32 mouse cellular contexts compared by ENCODE assay signal in genomic region chr13:55413333-55413732, GRCm38 (mm10). TPM values are rescaled to one million over a fixed set of nuclear protein-coding genes. Genes with fewer than 3 reads are reported as not detected.
A peak's percentile ranks its signal among the peaks of the same experiment; 100 is the strongest.
DNase-seq lines count a peak whose midpoint lies in the region; ATAC-seq and TF ChIP-seq lines count a peak whose summit lies in the region.
"Had no signal": no experiment of that assay in that cellular context is flagged by ENCODE, and none has a peak within 500 bp of the region (broad histone marks: within the 10 kb centered on the region; RNA-seq: fewer than 3 reads in every experiment).

No protein-coding gene starts in this region.

- intact Hi-C loops in heart, postnatal 25 days (cut with DNase I) = no loop called here

- DNase-seq in heart, postnatal 25 days (ENCODE audit: low spot score) = no peak
- DNase-seq in liver = no peak
- peak; percentile 80 for DNase-seq in MEL-GATA-1-ER (ENCODE audit: extremely low read depth, low read depth)
- no peak for DNase-seq in lung, adult 2 months
- no peak for DNase-seq in layer of hippocampus, adult 18-20 months (ENCODE audit: low spot score in 2 of 2)
- DNase-seq: adrenal gland, postnatal 10 days; cerebellum, adult 2 months; cerebellum, postnatal 36 days; gastrocnemius, adult 2 months; layer of hippocampus, postnatal 36 days; lung, postnatal 36 days; right cerebral cortex, postnatal 14 days; spleen, adult 18-20 months; thymus, postnatal 36 days had no signal

- H3K27me3 ChIP-seq in heart, embryonic 11.5 days (ENCODE audit: control insufficient read depth, insufficient read depth, low read length) = peaks cover 60% of the 10 kb centered on the region
- H3K27me3 ChIP-seq in liver, embryonic 15.5 days = peaks cover 79% of the 10 kb centered on the region
- peaks cover 77% of the 10 kb centered on the region for H3K27me3 ChIP-seq in megakaryocyte, embryonic 14.5 days (replicated peaks)

- H3K36me3 ChIP-seq in heart, embryonic 11.5 days (ENCODE audit: control insufficient read depth, insufficient read depth, low read length) = no peaks in the 10 kb centered on the region
- H3K36me3 ChIP-seq in liver, embryonic 15.5 days (replicated peaks) = no peaks in the 10 kb centered on the region
- no peaks in the 10 kb centered on the region for H3K36me3 ChIP-seq in megakaryocyte, embryonic 14.5 days (replicated peaks; ENCODE audit: low read length)
- H3K36me3 ChIP-seq: embryonic facial prominence, embryonic 15.5 days; heart, embryonic 10.5 days; lung, embryonic 15.5 days; midbrain, embryonic 13.5 days had no signal

- 61% methylated on average over 12 of the region's 12 CpGs for WGBS in heart, embryonic 11.5 days (ENCODE audit: insufficient replicate concordance)
- WGBS in liver, embryonic 15.5 days (ENCODE audit: insufficient replicate concordance) = 22% methylated on average over 12 of the region's 12 CpGs
- whole genome bisulfite sequencing in lung, adult 2 months = 63% methylated on average over 12 of the region's 12 CpGs

- H3K4me3 ChIP-seq in heart, embryonic 11.5 days (ENCODE audit: low read depth, low read length) = no peak overlapping the region
- no peak overlapping the region for H3K4me3 ChIP-seq in liver, embryonic 15.5 days (replicated peaks)
- H3K4me3 ChIP-seq in megakaryocyte, embryonic 14.5 days (replicated peaks) = peak overlapping the region; percentile 83
- H3K4me3 ChIP-seq in lung, adult 2 months (replicated peaks; ENCODE audit: extremely low read depth, low read depth, low read length) = no peak overlapping the region
- H3K4me3 ChIP-seq: embryonic facial prominence, embryonic 15.5 days; gastrocnemius, adult 2 months; heart, embryonic 10.5 days; layer of hippocampus, adult 2 months; lung, embryonic 15.5 days; midbrain, embryonic 13.5 days had no signal

- no peak for TF ChIP-seq POLR2A in lung, adult 2 months (IDR thresholded peaks at IDR 0.05; ENCODE audit: borderline replicate concordance, extremely low read depth, low read depth, low read length)

- H3K27ac ChIP-seq in heart, embryonic 11.5 days (ENCODE audit: low read depth, low read length) = no peak overlapping the region
- no peak overlapping the region for H3K27ac ChIP-seq in liver, embryonic 15.5 days (replicated peaks)
- H3K27ac ChIP-seq: embryonic facial prominence, embryonic 15.5 days; gastrocnemius, adult 2 months; heart, embryonic 10.5 days; hindbrain, postnatal 0 days; kidney, postnatal 0 days; layer of hippocampus, adult 2 months; lung, embryonic 15.5 days; midbrain, embryonic 13.5 days had no signal

- no peak overlapping the region for H3K4me2 ChIP-seq in heart, embryonic 11.5 days
- no peak overlapping the region for H3K4me2 ChIP-seq in liver, embryonic 15.5 days
- H3K4me2 ChIP-seq: embryonic facial prominence, embryonic 15.5 days; lung, embryonic 15.5 days; midbrain, embryonic 13.5 days had no signal

- no peak for TF ChIP-seq CTCF in lung, adult 2 months (IDR thresholded peaks at IDR 0.05; ENCODE audit: insufficient read depth, low read length)

- no peaks in the 10 kb centered on the region for H3K4me1 ChIP-seq in heart, embryonic 11.5 days (ENCODE audit: control insufficient read depth, insufficient read depth, low read length)
- H3K4me1 ChIP-seq in liver, embryonic 15.5 days (replicated peaks) = peaks cover 19% of the 10 kb centered on the region
- H3K4me1 ChIP-seq in megakaryocyte, embryonic 14.5 days = peaks cover 34% of the 10 kb centered on the region
- peaks cover 2% of the 10 kb centered on the region; the same call in 1 of the 2 replicates for H3K4me1 ChIP-seq in lung, adult 2 months (ENCODE audit: control insufficient read depth, insufficient read depth, low read length)

- no peaks in the 10 kb centered on the region for H3K9me3 ChIP-seq in heart, embryonic 11.5 days (replicated peaks; ENCODE audit: control insufficient read depth, low read length)
- H3K9me3 ChIP-seq in liver, embryonic 15.5 days (replicated peaks) = no peaks in the 10 kb centered on the region
- peaks cover 9% of the 10 kb centered on the region; the same call in 1 of the 2 replicates for H3K9me3 ChIP-seq in megakaryocyte, embryonic 14.5 days
- H3K9me3 ChIP-seq: embryonic facial prominence, embryonic 15.5 days; heart, embryonic 10.5 days; lung, embryonic 15.5 days; midbrain, embryonic 13.5 days had no signal

- ATAC-seq in heart, embryonic 11.5 days (replicated peaks; ENCODE audit: insufficient number of reproducible peaks, low FRiP score, low TSS enrichment) = 0 out of 2 replicates have a peak, but pooled peaks have one; percentile 37
- peak; percentile 26; the same call in 1 of the 2 replicates for ATAC-seq in liver, embryonic 15.5 days (ENCODE audit: insufficient read depth)
- ATAC-seq: activated CD4-positive, CD25-positive, alpha-beta regulatory T cell, adult 4 months; CD4-positive, CD25-positive, alpha-beta regulatory T cell, adult 4 months; forebrain, embryonic 14.5 days; hindbrain, postnatal 0 days; intestine, embryonic 16.5 days; midbrain, embryonic 13.5 days had no signal

- no peak overlapping the region for H3K9ac ChIP-seq in heart, embryonic 11.5 days (ENCODE audit: low read depth, low read length)
- no peak overlapping the region for H3K9ac ChIP-seq in liver, embryonic 15.5 days
- H3K9ac ChIP-seq: embryonic facial prominence, embryonic 15.5 days; lung, embryonic 15.5 days; midbrain, embryonic 13.5 days had no signal

RNA-seq across cellular contexts. Expression of gene Pfn3, which starts 1.7 kb away (rescaled TPM):
- polyA plus RNA-seq in heart, embryonic 11.5 days (2014; fragmentation: Nextera tagmentation; extraction: Ambion mirVana) = not detected in 2 replicates
- total RNA-seq in heart, postnatal 25 days (2021) = not detected
- polyA plus RNA-seq in liver, embryonic 15.5 days (2015; fragmentation: Nextera tagmentation; extraction: Ambion mirVana) = not detected in 2 replicates
- not detected in 2 replicates for polyA plus RNA-seq in megakaryocyte, embryonic 14.5 days (2012; ENCODE audit: insufficient read depth, low replicate concordance)
- not detected in 2 replicates for polyA plus RNA-seq in lung, adult 2 months (2012; rRNA removed)
- under 1 TPM in 1 of 2 experiments, not detected in 1; 0.68 TPM for total RNA-seq in layer of hippocampus, adult 18-20 months (2021)
- total RNA-seq: adrenal gland, postnatal 10 days; gastrocnemius, adult 2 months; layer of hippocampus, adult 2 months; layer of hippocampus, postnatal 36 days had no signal
- polyA plus RNA-seq: activated CD4-positive, CD25-positive, alpha-beta regulatory T cell, adult 4 months; CD4-positive, CD25-positive, alpha-beta regulatory T cell, adult 4 months; cerebellum, adult 2 months; embryonic facial prominence, embryonic 15.5 days; heart, embryonic 10.5 days; heart, postnatal 0 days; hindbrain, embryonic 11.5 days; intestine, embryonic 16.5 days; kidney, postnatal 0 days; lung, embryonic 15.5 days; midbrain, embryonic 13.5 days; neural tube, embryonic 11.5 days had no signal

RNA-seq across cellular contexts. Expression of gene F12, which starts 13.3 kb away (rescaled TPM):
- polyA plus RNA-seq in heart, embryonic 11.5 days (2014; fragmentation: Nextera tagmentation; extraction: Ambion mirVana) = 0.42 and 1.5 TPM in 2 replicates
- total RNA-seq in heart, postnatal 25 days (2021) = not detected
- polyA plus RNA-seq in liver, embryonic 15.5 days (2015; fragmentation: Nextera tagmentation; extraction: Ambion mirVana) = 118 and 151 TPM in 2 replicates
- 0.54 TPM in 1 of 2 replicates, not detected in the other for polyA plus RNA-seq in megakaryocyte, embryonic 14.5 days (2012; ENCODE audit: insufficient read depth, low replicate concordance)
- 0.19 and 0.36 TPM in 2 replicates for polyA plus RNA-seq in lung, adult 2 months (2012; rRNA removed)
- under 1 TPM; 0.32 to 0.36 TPM for total RNA-seq in layer of hippocampus, adult 18-20 months (2021)
- total RNA-seq: gastrocnemius, adult 2 months; hindbrain, postnatal 0 days had no signal
- polyA plus RNA-seq: activated CD4-positive, CD25-positive, alpha-beta regulatory T cell, adult 4 months; CD4-positive, CD25-positive, alpha-beta regulatory T cell, adult 4 months; forebrain, embryonic 14.5 days; heart, postnatal 0 days; hindbrain, embryonic 11.5 days; midbrain, embryonic 13.5 days; neural tube, embryonic 11.5 days had no signal

RNA-seq across cellular contexts. Expression of gene Slc34a1, which starts 15.3 kb away (rescaled TPM):
- polyA plus RNA-seq in heart, embryonic 11.5 days (2014; fragmentation: Nextera tagmentation; extraction: Ambion mirVana) = not detected in 2 replicates
- total RNA-seq in heart, postnatal 25 days (2021) = not detected
- polyA plus RNA-seq in liver, embryonic 15.5 days (2015; fragmentation: Nextera tagmentation; extraction: Ambion mirVana) = not detected in 2 replicates
- not detected in 2 replicates for polyA plus RNA-seq in megakaryocyte, embryonic 14.5 days (2012; ENCODE audit: insufficient read depth, low replicate concordance)
- 0.28 and 1.7 TPM in 2 replicates for polyA plus RNA-seq in lung, adult 2 months (2012; rRNA removed)
- not detected for total RNA-seq in layer of hippocampus, adult 18-20 months (2021)
- total RNA-seq: gastrocnemius, adult 2 months; hindbrain, postnatal 0 days; layer of hippocampus, postnatal 36 days had no signal
- polyA plus RNA-seq: activated CD4-positive, CD25-positive, alpha-beta regulatory T cell, adult 4 months; CD4-positive, CD25-positive, alpha-beta regulatory T cell, adult 4 months; cerebellum, adult 2 months; forebrain, embryonic 14.5 days; heart, embryonic 10.5 days; heart, postnatal 0 days; hindbrain, embryonic 11.5 days; hindbrain, postnatal 0 days; limb, embryonic 14.5 days; midbrain, embryonic 13.5 days had no signal

RNA-seq across cellular contexts. Expression of gene Grk6, which starts 31.5 kb away (rescaled TPM):
- 24.3 and 26.9 TPM in 2 replicates for polyA plus RNA-seq in heart, embryonic 11.5 days (2014; fragmentation: Nextera tagmentation; extraction: Ambion mirVana)
- total RNA-seq in heart, postnatal 25 days (2021) = 10 to 100 TPM; 17.5 to 18.6 TPM
- 24.3 and 27.6 TPM in 2 replicates for polyA plus RNA-seq in liver, embryonic 15.5 days (2015; fragmentation: Nextera tagmentation; extraction: Ambion mirVana)
- 33.8 and 54.2 TPM in 2 replicates for polyA plus RNA-seq in megakaryocyte, embryonic 14.5 days (2012; ENCODE audit: insufficient read depth, low replicate concordance)
- 45.2 and 55.5 TPM in 2 replicates for polyA plus RNA-seq in lung, adult 2 months (2012; rRNA removed)
- total RNA-seq in layer of hippocampus, adult 18-20 months (2021) = 10 to 100 TPM; 60.3 to 63.2 TPM

RNA-seq across cellular contexts. Expression of gene Rgs14, which starts 43.8 kb away (rescaled TPM):
- 0.15 and 0.31 TPM in 2 replicates for polyA plus RNA-seq in heart, embryonic 11.5 days (2014; fragmentation: Nextera tagmentation; extraction: Ambion mirVana)
- total RNA-seq in heart, postnatal 25 days (2021) = under 1 TPM; 0.50 to 0.57 TPM
- polyA plus RNA-seq in liver, embryonic 15.5 days (2015; fragmentation: Nextera tagmentation; extraction: Ambion mirVana) = 2.2 and 2.9 TPM in 2 replicates
- 6.2 and 8.4 TPM in 2 replicates for polyA plus RNA-seq in megakaryocyte, embryonic 14.5 days (2012; ENCODE audit: insufficient read depth, low replicate concordance)
- polyA plus RNA-seq in lung, adult 2 months (2012; rRNA removed) = 11.7 and 11.8 TPM in 2 replicates
- total RNA-seq in layer of hippocampus, adult 18-20 months (2021) = 100 to 1,000 TPM; 103 to 112 TPM

Comparison
In these comparisons a context has a peak if more than half of its experiments do, and no peak if none do; other contexts are left out.
1. RNA of gene F12, which starts 13.3 kb away (polyA plus RNA-seq): 118 to 151 TPM in liver, embryonic 15.5 days; 0.42 to 1.5 TPM in heart, embryonic 11.5 days, 0.54 TPM in megakaryocyte, embryonic 14.5 days and 0.19 to 0.36 TPM in lung, adult 2 months; every median in the first group is over 10 times any median in the second.